Mouse (Mus musculus): Measurements from ENCODE around the gene Nrip1. TPM values are rescaled to one million over a fixed set of nuclear protein-coding genes. Genes with fewer than 3 reads are reported as not detected.

Nrip1 gene
- polyA plus RNA-seq (2012; ENCODE audit: insufficient read depth, insufficient read length, missing spikeins), result 9.2 and 9.6 TPM in 2 replicates

GRCm38 (mm10) chr16:76373671-76374091 is at the start of gene Nrip1:
Gene Nrip1 (minus strand): TSS chr16:76373827.
- TF ChIP-seq CTCF (IDR thresholded peaks at IDR 0.05; ENCODE audit: low read depth, low read length) (no peak), POLR2A (IDR thresholded peaks at IDR 0.05; ENCODE audit: borderline replicate concordance, low read depth, low read length) (no peak)
- Histone ChIP-seq H3K27ac (ENCODE audit: insufficient read depth, low read depth, low read length) (peak within 1 kb of the TSS; percentile 77), H3K4me3 (ENCODE audit: insufficient read depth, low read length) (peak within 1 kb of the TSS; percentile 99), H3K4me1 (ENCODE audit: control insufficient read depth, insufficient read depth, low read length) (peaks cover 10% of the 10 kb centered on the region)

GRCm38 (mm10) chr16:76422531-76422930 is 48.9 kb upstream of the Nrip1 start:
- H3K4me3 ChIP-seq (ENCODE audit: insufficient read depth, low read length), result no peak overlapping the region
- TF ChIP-seq CTCF (IDR thresholded peaks at IDR 0.05; ENCODE audit: low read depth, low read length) (no peak), POLR2A (IDR thresholded peaks at IDR 0.05; ENCODE audit: borderline replicate concordance, low read depth, low read length) (no peak)
- H3K27ac ChIP-seq (ENCODE audit: insufficient read depth, low read depth, low read length), result no peak overlapping the region
- H3K4me1 ChIP-seq (ENCODE audit: control insufficient read depth, insufficient read depth, low read length), result no peaks in the 10 kb centered on the region

- H3K4me1 ChIP-seq (ENCODE audit: control insufficient read depth, insufficient read depth, low read length), result no peaks in the 10 kb centered on the region
- H3K4me3 ChIP-seq (ENCODE audit: insufficient read depth, low read length), result no peak overlapping the region
- no peak overlapping the region for H3K27ac ChIP-seq (ENCODE audit: insufficient read depth, low read depth, low read length)
- TF ChIP-seq CTCF (IDR thresholded peaks at IDR 0.05; ENCODE audit: low read depth, low read length) (no peak), POLR2A (IDR thresholded peaks at IDR 0.05; ENCODE audit: borderline replicate concordance, low read depth, low read length) (no peak)
Measured at GRCm38 (mm10) chr16:76419849-76420248, 46.2 kb upstream of the Nrip1 start.

GRCm38 (mm10) chr16:76416477-76416876 is 42.9 kb upstream of the Nrip1 start:
- Histone ChIP-seq H3K4me3 (ENCODE audit: insufficient read depth, low read length) (no peak overlapping the region), H3K27ac (ENCODE audit: insufficient read depth, low read depth, low read length) (no peak overlapping the region), H3K4me1 (ENCODE audit: control insufficient read depth, insufficient read depth, low read length) (no peaks in the 10 kb centered on the region)
- no peak for TF ChIP-seq CTCF (IDR thresholded peaks at IDR 0.05; ENCODE audit: low read depth, low read length)
- no peak for TF ChIP-seq POLR2A (IDR thresholded peaks at IDR 0.05; ENCODE audit: borderline replicate concordance, low read depth, low read length)

- TF ChIP-seq POLR2A (IDR thresholded peaks at IDR 0.05; ENCODE audit: borderline replicate concordance, low read depth, low read length) (no peak), CTCF (IDR thresholded peaks at IDR 0.05; ENCODE audit: low read depth, low read length) (no peak)
Measured at GRCm38 (mm10) chr16:76416060-76416438, 42.4 kb upstream of the Nrip1 start.

GRCm38 (mm10) chr16:76415407-76416059 is 41.9 kb upstream of the Nrip1 start:
- TF ChIP-seq CTCF (IDR thresholded peaks at IDR 0.05; ENCODE audit: low read depth, low read length) (no peak), POLR2A (IDR thresholded peaks at IDR 0.05; ENCODE audit: borderline replicate concordance, low read depth, low read length) (no peak)
- Histone ChIP-seq H3K27ac (ENCODE audit: insufficient read depth, low read depth, low read length) (no peak overlapping the region), H3K4me3 (ENCODE audit: insufficient read depth, low read length) (no peak overlapping the region), H3K4me1 (ENCODE audit: control insufficient read depth, insufficient read depth, low read length) (no peaks in the 10 kb centered on the region)

More at GRCm38 (mm10) chr16:76416060-76416438, 42.4 kb upstream of the Nrip1 start:
- Histone ChIP-seq H3K4me3 (ENCODE audit: insufficient read depth, low read length) (no peak overlapping the region), H3K27ac (ENCODE audit: insufficient read depth, low read depth, low read length) (no peak overlapping the region), H3K4me1 (ENCODE audit: control insufficient read depth, insufficient read depth, low read length) (no peaks in the 10 kb centered on the region)

- Histone ChIP-seq H3K4me3 (ENCODE audit: insufficient read depth, low read length) (no peak overlapping the region), H3K27ac (ENCODE audit: insufficient read depth, low read depth, low read length) (no peak overlapping the region), H3K4me1 (ENCODE audit: control insufficient read depth, insufficient read depth, low read length) (no peaks in the 10 kb centered on the region)
- TF ChIP-seq CTCF (IDR thresholded peaks at IDR 0.05; ENCODE audit: low read depth, low read length) (no peak), POLR2A (IDR thresholded peaks at IDR 0.05; ENCODE audit: borderline replicate concordance, low read depth, low read length) (no peak)
Measured at GRCm38 (mm10) chr16:76414528-76414927, 40.9 kb upstream of the Nrip1 start.

GRCm38 (mm10) chr16:76413581-76413980 is 40.0 kb upstream of the Nrip1 start:
- H3K4me1 ChIP-seq (ENCODE audit: control insufficient read depth, insufficient read depth, low read length), result no peaks in the 10 kb centered on the region
- no peak overlapping the region for H3K4me3 ChIP-seq (ENCODE audit: insufficient read depth, low read length)
- H3K27ac ChIP-seq (ENCODE audit: insufficient read depth, low read depth, low read length), result no peak overlapping the region
- no peak for TF ChIP-seq POLR2A (IDR thresholded peaks at IDR 0.05; ENCODE audit: borderline replicate concordance, low read depth, low read length)
- no peak for TF ChIP-seq CTCF (IDR thresholded peaks at IDR 0.05; ENCODE audit: low read depth, low read length)

- 0 out of 2 replicates have a peak, but pooled peaks cover 2% of the 10 kb centered on the region for H3K4me1 ChIP-seq (ENCODE audit: control insufficient read depth, insufficient read depth, low read length)
- no peak overlapping the region for H3K4me3 ChIP-seq (ENCODE audit: insufficient read depth, low read length)
- TF ChIP-seq CTCF (IDR thresholded peaks at IDR 0.05; ENCODE audit: low read depth, low read length) (no peak), POLR2A (IDR thresholded peaks at IDR 0.05; ENCODE audit: borderline replicate concordance, low read depth, low read length) (no peak)
- no peak overlapping the region for H3K27ac ChIP-seq (ENCODE audit: insufficient read depth, low read depth, low read length)
Measured at GRCm38 (mm10) chr16:76409355-76409722, 35.7 kb upstream of the Nrip1 start.

- TF ChIP-seq CTCF (IDR thresholded peaks at IDR 0.05; ENCODE audit: low read depth, low read length) (no peak), POLR2A (IDR thresholded peaks at IDR 0.05; ENCODE audit: borderline replicate concordance, low read depth, low read length) (no peak)
- H3K27ac ChIP-seq (ENCODE audit: insufficient read depth, low read depth, low read length), result no peak overlapping the region
- no peak overlapping the region for H3K4me3 ChIP-seq (ENCODE audit: insufficient read depth, low read length)
- 0 out of 2 replicates have a peak, but pooled peaks cover 2% of the 10 kb centered on the region for H3K4me1 ChIP-seq (ENCODE audit: control insufficient read depth, insufficient read depth, low read length)
Measured at GRCm38 (mm10) chr16:76408696-76409354, 35.2 kb upstream of the Nrip1 start.
